Mouse (Mus musculus) CD4-positive naive resting alpha-beta T cell, adult 76 days (primary cell): ENCODE data around the gene Cela1. TPM values are rescaled to one million over a fixed set of nuclear protein-coding genes. Genes with fewer than 3 reads are reported as not detected.

ENCODE experiments used
- total RNA-seq: library from RNA; stranded (reverse); gene quantifications from one replicate; pipeline ENCODE4 v1.2.4, GENCODE M21; 2023

Gene Cela1
- 3.3 TPM for total RNA-seq

GRCm38 (mm10) chr15:100687430-100687971 lies at the start of gene Cela1:
Gene Cela1, minus strand, starts transcription at chr15:100687921.

GRCm38 (mm10) chr15:100729281-100729985 lies 41.7 kb upstream of the Cela1 start, which contains the start of gene Galnt6:
Gene Galnt6, minus strand, starts transcription at chr15:100729376.

GRCm38 (mm10) chr15:100669337-100669736 lies 18.4 kb downstream of the Cela1 start, which contains the start of gene Bin2:
Gene Bin2, minus strand, starts transcription at chr15:100669553.

GRCm38 (mm10) chr15:100636700-100637501 lies 50.8 kb downstream of the Cela1 start, which contains the start of gene Smagp:
Gene Smagp, minus strand, starts transcription at chr15:100636940.

Other genes starting within 250 kb of the Cela1 start
- gene Letmd1, start 218.9 kb downstream of the Cela1 start, total RNA-seq, result 45.9 TPM
- gene Csrnp2, start 192.4 kb downstream of the Cela1 start, total RNA-seq, result 9.7 TPM
- gene Tfcp2, start 135.9 kb downstream of the Cela1 start, total RNA-seq, result 11.0 TPM
- 62.3 TPM for gene Pou6f1, start 87.9 kb downstream of the Cela1 start, total RNA-seq
- gene Dazap2, start 72.6 kb downstream of the Cela1 start, total RNA-seq, result 399 TPM
- 4.6 TPM for gene Smagp, start 51.0 kb downstream of the Cela1 start, total RNA-seq
- gene Bin2, start 18.4 kb downstream of the Cela1 start, total RNA-seq, result 329 TPM
- 185 TPM for gene Galnt6, start 41.5 kb upstream of the Cela1 start, total RNA-seq
- 10.0 TPM for gene Slc4a8, start 73.8 kb upstream of the Cela1 start, total RNA-seq
- 2.8 TPM for gene Scn8a, start 181.9 kb upstream of the Cela1 start, total RNA-seq